Mouse (Mus musculus): Measurements from ENCODE around the gene Itprip. TPM values are rescaled to one million over a fixed set of nuclear protein-coding genes. Genes with fewer than 3 reads are reported as not detected.
"Not testable (repeated sequence)": the region's sequence is repeated elsewhere in the genome, so short reads cannot be mapped to it uniquely, and the experiment has no call there.

Itprip gene
- polyA plus RNA-seq, 1 experiment from 2014 or later, result 15.8 TPM

- ATAC-seq (ENCODE audit: insufficient number of reproducible peaks, insufficient read depth, low FRiP score, low read depth); H3K4me3 ChIP-seq (ENCODE audit: control insufficient read depth in 1 of 2, insufficient read depth in 1 of 2, low read depth in 1 of 2, low read length in 2 of 2); H3K27me3 ChIP-seq (ENCODE audit: control insufficient read depth, insufficient read depth, low read length); H3K9me3 ChIP-seq (ENCODE audit: control insufficient read depth, low read length); H3K4me1 ChIP-seq (ENCODE audit: control insufficient read depth in 2 of 2, insufficient read depth in 2 of 2, low read length in 2 of 2); H3K27ac ChIP-seq (replicated peaks in 1 of 2; ENCODE audit: control insufficient read depth in 1 of 2, insufficient read depth in 1 of 2, low read depth in 2 of 2, low read length in 2 of 2); H3K9ac ChIP-seq (ENCODE audit: low read length); H3K36me3 ChIP-seq (ENCODE audit: control insufficient read depth, insufficient read depth, low read length); H3K4me2 ChIP-seq (ENCODE audit: low read length): not testable (repeated sequence)
- WGBS, result 74% methylated on average over 3 of the region's 3 CpGs
Observed at GRCm38 (mm10) chr19:47852131-47852530, 67.0 kb downstream of the Itprip start.

DNA sequence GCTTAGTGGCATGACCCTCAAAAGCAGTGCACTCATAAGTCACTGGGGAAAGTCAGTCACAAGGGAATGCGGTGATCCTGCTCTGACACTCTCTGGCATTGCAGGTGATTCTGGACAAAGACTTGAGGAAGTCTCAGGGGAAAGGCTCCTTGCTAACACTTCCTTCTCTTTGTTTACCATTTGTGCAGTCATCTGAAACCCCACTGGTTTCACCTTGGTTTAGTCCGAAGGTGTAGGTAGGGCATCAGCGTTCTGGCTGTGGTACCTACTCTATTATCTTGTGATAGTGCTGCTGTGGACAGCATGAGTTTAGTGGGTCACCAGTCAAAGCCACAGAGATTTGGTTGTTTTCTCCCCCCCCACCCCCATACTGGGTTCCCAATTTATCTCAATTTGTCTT, 69.4 kb downstream of the Itprip start:
- WGBS, result 81% methylated on average over 3 of the region's 3 CpGs
- H3K4me3 ChIP-seq (ENCODE audit: control insufficient read depth in 1 of 2, insufficient read depth in 1 of 2, low read depth in 1 of 2, low read length in 2 of 2), result no peak overlapping the region

More for the DNA sequence above, 69.4 kb downstream of the Itprip start:
- Histone ChIP-seq H3K36me3 (ENCODE audit: control insufficient read depth, insufficient read depth, low read length) (no peaks in the 10 kb centered on the region), H3K9ac (ENCODE audit: low read length) (no peak overlapping the region), H3K27me3 (ENCODE audit: control insufficient read depth, insufficient read depth, low read length) (no peaks in the 10 kb centered on the region), H3K4me2 (ENCODE audit: low read length) (no peak overlapping the region), H3K27ac (replicated peaks in 1 of 2; ENCODE audit: control insufficient read depth in 1 of 2, insufficient read depth in 1 of 2, low read depth in 2 of 2, low read length in 2 of 2) (no peak overlapping the region), H3K9me3 (ENCODE audit: control insufficient read depth, low read length) (no peaks in the 10 kb centered on the region), H3K4me1 (ENCODE audit: control insufficient read depth in 2 of 2, insufficient read depth in 2 of 2, low read length in 2 of 2) (peaks cover 3 to 5% of the 10 kb centered on the region in 2 experiments; a peak in 3 of 4 replicates)
- ATAC-seq (ENCODE audit: insufficient number of reproducible peaks, insufficient read depth, low FRiP score, low read depth), result no peak

Small RNA genes within 50 kb of the gene (microRNA-seq; reads per million reads assigned to microRNA genes)
- not detected for gene Gm22240

Other genes starting within 250 kb of the Itprip start
- 0.46 and 0.75 TPM in 2 replicates for gene Col17a1, start 227.2 kb downstream of the Itprip start, polyA plus RNA-seq (2014; fragmentation: Nextera tagmentation; extraction: Ambion mirVana)
- gene Sfr1, start 187.6 kb downstream of the Itprip start, polyA plus RNA-seq (2014; fragmentation: Nextera tagmentation; extraction: Ambion mirVana), result 213 and 217 TPM in 2 replicates
- 88.0 and 92.7 TPM in 2 replicates for gene Gsto1, start 64.3 kb downstream of the Itprip start, polyA plus RNA-seq (2014; fragmentation: Nextera tagmentation; extraction: Ambion mirVana)
- gene Gsto2, start 53.8 kb downstream of the Itprip start, polyA plus RNA-seq (2014; fragmentation: Nextera tagmentation; extraction: Ambion mirVana), result 1.5 and 2.3 TPM in 2 replicates
- gene Cfap43, start within 50 bp of the Itprip start, polyA plus RNA-seq (2014; fragmentation: Nextera tagmentation; extraction: Ambion mirVana), result 0.16 TPM in 2 replicates
- 0.08 and 0.12 TPM in 2 replicates for gene Cfap58, start 18.4 kb upstream of the Itprip start, polyA plus RNA-seq (2014; fragmentation: Nextera tagmentation; extraction: Ambion mirVana)

Data from heart, embryonic 14.5 days (tissue).